Mouse (Mus musculus) thymus, adult 18-20 months (tissue): ENCODE data around the gene Entpd7.

Experiments
- DNase-seq, 2 experiments: peaks; one replicate each; pipeline ENCODE4 v3.0.0; 2022; ENCODE audit warnings: mixed read lengths in 2 of 2

Gene Entpd7

GRCm38 (mm10) chr19:43689419-43690246, at the start of gene Entpd7:
Gene Entpd7 (plus strand): TSS chr19:43689672.
- DNase-seq, result peak; percentile 93

GRCm38 (mm10) chr19:43641833-43642232, 47.6 kb upstream of the Entpd7 start:
- no peak for DNase-seq

GRCm38 (mm10) chr19:43642843-43643242, 46.6 kb upstream of the Entpd7 start:
- no peak for DNase-seq

GRCm38 (mm10) chr19:43645508-43645907, 44.0 kb upstream of the Entpd7 start:
- DNase-seq, result no peak

GRCm38 (mm10) chr19:43646852-43647251, 42.6 kb upstream of the Entpd7 start:
- no peak for DNase-seq

- DNase-seq, result no peak
Measured at GRCm38 (mm10) chr19:43647261-43647660, 42.2 kb upstream of the Entpd7 start.

- DNase-seq, result no peak
Measured at GRCm38 (mm10) chr19:43648343-43648742, 41.1 kb upstream of the Entpd7 start.

- no peak for DNase-seq
Measured at GRCm38 (mm10) chr19:43651241-43651785, 38.2 kb upstream of the Entpd7 start.

GRCm38 (mm10) chr19:43655735-43656492, 33.6 kb upstream of the Entpd7 start:
- DNase-seq, result peak in 1 of 2 experiments; percentile 15

GRCm38 (mm10) chr19:43659632-43660031, 29.8 kb upstream of the Entpd7 start:
- no peak for DNase-seq

- no peak for DNase-seq
Measured at GRCm38 (mm10) chr19:43660774-43661173, 28.7 kb upstream of the Entpd7 start.

GRCm38 (mm10) chr19:43662176-43662967, 27.1 kb upstream of the Entpd7 start:
- no peak for DNase-seq

- no peak for DNase-seq
Measured at GRCm38 (mm10) chr19:43663471-43663870, 26.0 kb upstream of the Entpd7 start.

- DNase-seq, result no peak
Measured at GRCm38 (mm10) chr19:43665441-43666048, 23.9 kb upstream of the Entpd7 start.

- DNase-seq, result no peak
Measured at GRCm38 (mm10) chr19:43666661-43667429, 22.6 kb upstream of the Entpd7 start.

GRCm38 (mm10) chr19:43667430-43667809, 22.1 kb upstream of the Entpd7 start:
- DNase-seq, result no peak

GRCm38 (mm10) chr19:43669136-43669759, 20.2 kb upstream of the Entpd7 start:
- no peak for DNase-seq

GRCm38 (mm10) chr19:43671054-43671453, 18.4 kb upstream of the Entpd7 start:
- DNase-seq, result no peak

GRCm38 (mm10) chr19:43673513-43674315, 15.8 kb upstream of the Entpd7 start:
- DNase-seq, result peak in 1 of 2 experiments; percentile 10

GRCm38 (mm10) chr19:43674316-43674689, 15.2 kb upstream of the Entpd7 start:
- DNase-seq, result no peak
